Mouse (Mus musculus) T-cell, adult 2 months (primary cell): ENCODE measurements around the gene Tmem231.
A peak's percentile ranks its signal among the peaks of the same experiment; 100 is the strongest.

Experiments
- DNase-seq: peaks from one replicate; pipeline ENCODE4 v3.0.0; 2022; ENCODE audit warnings: low spot score

Tmem231 gene

GRCm38 (mm10) chr8:111905500-111906121, 28.1 kb downstream of the Tmem231 start:
- DNase-seq: no peak

- no peak for DNase-seq
These were observed 31.6 kb downstream of the Tmem231 start for GRCm38 (mm10) chr8:111902080-111902479.

- no peak for DNase-seq
These were observed 35.1 kb downstream of the Tmem231 start for GRCm38 (mm10) chr8:111898586-111898985.

GRCm38 (mm10) chr8:111894955-111895354, 38.7 kb downstream of the Tmem231 start:
- no peak for DNase-seq

- DNase-seq: no peak
These were observed 41.1 kb downstream of the Tmem231 start for GRCm38 (mm10) chr8:111892615-111893014.

GRCm38 (mm10) chr8:111891983-111892382, 41.7 kb downstream of the Tmem231 start:
- DNase-seq: no peak

GRCm38 (mm10) chr8:111890911-111891303, 42.8 kb downstream of the Tmem231 start:
- DNase-seq: no peak

GRCm38 (mm10) chr8:111889931-111890910, 43.5 kb downstream of the Tmem231 start:
- DNase-seq: no peak

- DNase-seq: no peak
These were observed 45.5 kb downstream of the Tmem231 start for GRCm38 (mm10) chr8:111888091-111888650.

- no peak for DNase-seq
These were observed 46.2 kb downstream of the Tmem231 start for GRCm38 (mm10) chr8:111887479-111887878.

- DNase-seq: no peak
These were observed 50.1 kb downstream of the Tmem231 start for GRCm38 (mm10) chr8:111883615-111884014.

GRCm38 (mm10) chr8:111881591-111881990, 52.1 kb downstream of the Tmem231 start:
- DNase-seq: peak; percentile 31

- DNase-seq: peak; percentile 20
These were observed 56.0 kb downstream of the Tmem231 start for GRCm38 (mm10) chr8:111877711-111878110.

GRCm38 (mm10) chr8:111876355-111876948, 57.2 kb downstream of the Tmem231 start, which contains the start of gene Tmem170:
Gene Tmem170, minus strand, starts transcription at chr8:111876750.
- DNase-seq: peak; percentile 97

GRCm38 (mm10) chr8:111875758-111876157, 57.9 kb downstream of the Tmem231 start:
- DNase-seq: peak; percentile 19

GRCm38 (mm10) chr8:111871278-111871677, 62.4 kb downstream of the Tmem231 start:
- DNase-seq: no peak

GRCm38 (mm10) chr8:111870379-111870778, 63.3 kb downstream of the Tmem231 start:
- no peak for DNase-seq

GRCm38 (mm10) chr8:111868664-111869063, 65.0 kb downstream of the Tmem231 start:
- no peak for DNase-seq

- DNase-seq: no peak
These were observed 67.8 kb downstream of the Tmem231 start for GRCm38 (mm10) chr8:111865857-111866256.

GRCm38 (mm10) chr8:111865130-111865852, 68.4 kb downstream of the Tmem231 start:
- no peak for DNase-seq

GRCm38 (mm10) chr8:111864648-111865047, 69.0 kb downstream of the Tmem231 start:
- DNase-seq: no peak

GRCm38 (mm10) chr8:111863280-111863679, 70.4 kb downstream of the Tmem231 start:
- DNase-seq: no peak
